ENCODE assay signal across 7 mouse cellular contexts in genomic region chr13:47043030-47043680, GRCm38 (mm10). TPM values are rescaled to one million over a fixed set of nuclear protein-coding genes. Genes with fewer than 3 reads are reported as not detected.
A peak's percentile ranks its signal among the peaks of the same experiment; 100 is the strongest.
DNase-seq lines count a peak whose midpoint lies in the region; ATAC-seq lines count a peak whose summit lies in the region.

Gene Kdm1b (plus strand): TSS chr13:47043499.

- peak; percentile 98 for ATAC-seq in intestine, embryonic 15.5 days

- H3K4me3 ChIP-seq in intestine, embryonic 15.5 days (replicated peaks) = peak within 1 kb of the TSS; percentile 90
- peak within 1 kb of the TSS; percentile 95 for H3K4me3 ChIP-seq in midbrain, embryonic 10.5 days

- peak within 1 kb of the TSS; percentile 99 for H3K4me2 ChIP-seq in intestine, embryonic 15.5 days (replicated peaks)

- intact Hi-C loops in gastrocnemius, postnatal 36 days (cut with DNase I) = no loop called here
- intact Hi-C loops in left cerebral cortex, postnatal 25 days (cut with DNase I) = no loop called here

- H3K4me1 ChIP-seq in intestine, embryonic 15.5 days (replicated peaks) = peaks cover 8% of the 10 kb centered on the region; the same call in 1 of the 2 replicates
- H3K4me1 ChIP-seq in midbrain, embryonic 10.5 days = peaks cover 27% of the 10 kb centered on the region

- H3K9ac ChIP-seq in intestine, embryonic 15.5 days = peak within 1 kb of the TSS; percentile 75

- no peaks in the 10 kb centered on the region for H3K9me3 ChIP-seq in intestine, embryonic 15.5 days
- H3K9me3 ChIP-seq in midbrain, embryonic 10.5 days (replicated peaks) = no peaks in the 10 kb centered on the region

- peak within 1 kb of the TSS; percentile 68 for H3K27ac ChIP-seq in intestine, embryonic 15.5 days
- H3K27ac ChIP-seq in midbrain, embryonic 10.5 days (replicated peaks) = peak within 1 kb of the TSS; percentile 89

- peak; percentile 99 for DNase-seq in adrenal gland, adult 2 months
- peak; percentile 97 for DNase-seq in embryo, embryonic 11.5 days (ENCODE audit: low read depth, low spot score)
- peak; percentile 97 to 99 for DNase-seq in gastrocnemius, postnatal 36 days
- peak; percentile 97 to 98 for DNase-seq in left cerebral cortex, postnatal 25 days (ENCODE audit: low spot score in 2 of 2)
- DNase-seq in midbrain, embryonic 10.5 days (ENCODE audit: low spot score) = peak; percentile 99
- DNase-seq in right cerebral cortex, postnatal 4 days = peak; percentile 95

- under 1% methylated on average over 48 of the region's 48 CpGs for WGBS in intestine, embryonic 15.5 days
- under 1% methylated on average over 48 of the region's 48 CpGs for WGBS in midbrain, embryonic 10.5 days

- no peaks in the 10 kb centered on the region for H3K36me3 ChIP-seq in intestine, embryonic 15.5 days
- H3K36me3 ChIP-seq in midbrain, embryonic 10.5 days = 0 out of 2 replicates have a peak, but pooled peaks cover 4% of the 10 kb centered on the region

- no peaks in the 10 kb centered on the region for H3K27me3 ChIP-seq in intestine, embryonic 15.5 days (replicated peaks)
- H3K27me3 ChIP-seq in midbrain, embryonic 10.5 days (ENCODE audit: low read depth, poor library complexity, severe bottlenecking) = peaks cover 12% of the 10 kb centered on the region

RNA-seq across cellular contexts. Expression of gene Kdm1b, which starts in this region (rescaled TPM):
- total RNA-seq in adrenal gland, adult 2 months (2021) = 10 to 100 TPM in 1 of 2 experiments, 1 to 10 TPM in 1; 9.0 to 12.0 TPM
- polyA plus RNA-seq in adrenal gland, adult 2 months (2012; rRNA removed) = 4.8 and 5.0 TPM in 2 replicates
- 1 to 10 TPM; 5.8 to 7.0 TPM for total RNA-seq in gastrocnemius, postnatal 36 days (2021)
- polyA plus RNA-seq in intestine, embryonic 15.5 days (2015; fragmentation: Nextera tagmentation; extraction: Ambion mirVana) = 11.0 and 11.1 TPM in 2 replicates
- 1 to 10 TPM; 5.7 to 8.7 TPM for total RNA-seq in left cerebral cortex, postnatal 25 days (2021)
- polyA plus RNA-seq in midbrain, embryonic 10.5 days (2016; fragmentation: Nextera tagmentation; extraction: Ambion mirVana) = 15.4 and 20.1 TPM in 2 replicates

Comparison
In these comparisons a context has a peak if more than half of its experiments do, and no peak if none do; other contexts are left out.
1. Peak in every context shown above with its lines: DNase-seq, ATAC-seq, H3K4me3 ChIP-seq and H3K27ac ChIP-seq.